ENCODE assay signal across 9 mouse cellular contexts in genomic region chr2:180045283-180045682, GRCm38 (mm10). TPM values are rescaled to one million over a fixed set of nuclear protein-coding genes. Genes with fewer than 3 reads are reported as not detected.
A peak's percentile ranks its signal among the peaks of the same experiment; 100 is the strongest.
DNase-seq lines count a peak whose midpoint lies in the region; ATAC-seq and TF ChIP-seq lines count a peak whose summit lies in the region.
"Had no signal": no experiment of that assay in that cellular context is flagged by ENCODE, and none has a peak within 500 bp of the region (broad histone marks: within the 10 kb centered on the region; RNA-seq: fewer than 3 reads in every experiment).

No protein-coding gene starts in this region.

- no peak for TF ChIP-seq POLR2A in MEL (IDR thresholded peaks at IDR 0.05; ENCODE audit: control insufficient read depth in 1 of 2, insufficient read depth in 1 of 2, low read depth in 1 of 2, low read length in 2 of 2, poor library complexity in 1 of 2)

- peak; percentile 55 to 73 (median 67) for TF ChIP-seq CTCF in MEL (IDR thresholded peaks at IDR 0.05 in 2 of 3, conservative IDR thresholded peaks at IDR 0.05 in 1 of 3; ENCODE audit: control insufficient read depth in 1 of 3, insufficient read depth in 1 of 3, low read depth in 2 of 3, low read length in 3 of 3, poor library complexity in 1 of 3, severe bottlenecking in 1 of 3)

- no peaks in the 10 kb centered on the region for H3K9me3 ChIP-seq in kidney, embryonic 14.5 days (ENCODE audit: control insufficient read depth, low read length)
- no peaks in the 10 kb centered on the region for H3K9me3 ChIP-seq in MEL (replicated peaks; ENCODE audit: insufficient read depth, low read length)
- no peaks in the 10 kb centered on the region for H3K9me3 ChIP-seq in embryonic facial prominence, embryonic 10.5 days
- H3K9me3 ChIP-seq: liver, embryonic 15.5 days had no signal

- no peak overlapping the region for H3K27ac ChIP-seq in kidney, embryonic 14.5 days (ENCODE audit: low read depth, low read length)
- no peak overlapping the region for H3K27ac ChIP-seq in MEL (ENCODE audit: control insufficient read depth, low read depth, low read length)
- H3K27ac ChIP-seq in embryonic facial prominence, embryonic 10.5 days (replicated peaks), result no peak overlapping the region
- H3K27ac ChIP-seq: liver, embryonic 15.5 days had no signal

- H3K79me2 ChIP-seq in MEL (ENCODE audit: control insufficient read depth, insufficient read depth, low read length, poor library complexity), result peaks cover 35% of the 10 kb centered on the region

- no peak overlapping the region for H3K4me3 ChIP-seq in kidney, embryonic 14.5 days (ENCODE audit: low read length)
- H3K4me3 ChIP-seq in MEL (ENCODE audit: control insufficient read depth in 1 of 2, insufficient read depth in 1 of 2, low read depth in 2 of 2, low read length in 2 of 2), result no peak overlapping the region
- no peak overlapping the region for H3K4me3 ChIP-seq in embryonic facial prominence, embryonic 10.5 days
- H3K4me3 ChIP-seq: liver, embryonic 15.5 days had no signal

- no peaks in the 10 kb centered on the region for H3K27me3 ChIP-seq in kidney, embryonic 14.5 days (ENCODE audit: control insufficient read depth, insufficient read depth, low read length)
- H3K27me3 ChIP-seq in MEL (ENCODE audit: control insufficient read depth in 1 of 2, insufficient read depth in 2 of 2, low read length in 2 of 2), result no peaks in the 10 kb centered on the region
- H3K27me3 ChIP-seq in embryonic facial prominence, embryonic 10.5 days (replicated peaks; ENCODE audit: low read depth, poor library complexity, severe bottlenecking), result 0 out of 2 replicates have a peak, but pooled peaks cover 8% of the 10 kb centered on the region

- no peak overlapping the region for H3K9ac ChIP-seq in kidney, embryonic 14.5 days (ENCODE audit: low read depth, low read length)
- H3K9ac ChIP-seq in MEL (ENCODE audit: control insufficient read depth, low read depth, low read length, poor library complexity, severe bottlenecking), result no peak overlapping the region
- H3K9ac ChIP-seq: liver, embryonic 15.5 days had no signal

- peaks cover 19% of the 10 kb centered on the region for H3K4me1 ChIP-seq in kidney, embryonic 14.5 days (ENCODE audit: control insufficient read depth, insufficient read depth, low read length)
- H3K4me1 ChIP-seq in MEL (ENCODE audit: control insufficient read depth in 1 of 2, insufficient read depth in 2 of 2, low read length in 2 of 2), result peaks cover 4 to 16% of the 10 kb centered on the region in 2 experiments; a peak in 3 of 4 replicates
- H3K4me1 ChIP-seq in embryonic facial prominence, embryonic 10.5 days, result peaks cover 33% of the 10 kb centered on the region

- H3K36me3 ChIP-seq in kidney, embryonic 14.5 days (ENCODE audit: control insufficient read depth, insufficient read depth, low read length), result peaks cover 2% of the 10 kb centered on the region; the same call in 1 of the 2 replicates
- peaks cover 0 to 13% of the 10 kb centered on the region in 2 experiments; a peak in 2 of 4 replicates for H3K36me3 ChIP-seq in MEL (ENCODE audit: control insufficient read depth in 1 of 2, insufficient read depth in 2 of 2, low read length in 2 of 2)
- H3K36me3 ChIP-seq in embryonic facial prominence, embryonic 10.5 days (replicated peaks), result peaks cover 30% of the 10 kb centered on the region
- H3K36me3 ChIP-seq: liver, embryonic 15.5 days had no signal

- ATAC-seq in kidney, embryonic 14.5 days (ENCODE audit: low FRiP score, low TSS enrichment), result no peak

- peak; percentile 23 to 38 for DNase-seq in kidney, adult 8-10 months
- peak; percentile 66 to 70 for DNase-seq in B cell, adult 2 months
- DNase-seq in MEL (ENCODE audit: low read depth, low spot score), result peak; percentile 73
- peak; percentile 48 for DNase-seq in embryonic facial prominence, embryonic 10.5 days (ENCODE audit: low spot score)
- peak; percentile 73 for DNase-seq in lung, postnatal 25 days (ENCODE audit: low spot score)
- no peak for DNase-seq in right cerebral cortex, adult 2 months (ENCODE audit: low spot score in 2 of 2)
- no peak for DNase-seq in yolk sac, embryonic 10.5 days (ENCODE audit: low spot score)

- TF ChIP-seq RAD21 in MEL (IDR thresholded peaks at IDR 0.05; ENCODE audit: low read depth, low read length), result peak; percentile 36

- H3K4me2 ChIP-seq in kidney, embryonic 14.5 days (replicated peaks; ENCODE audit: low read depth, low read length), result no peak overlapping the region
- H3K4me2 ChIP-seq: liver, embryonic 15.5 days had no signal

- no peak for TF ChIP-seq EP300 in MEL (IDR thresholded peaks at IDR 0.05; ENCODE audit: low read depth in 1 of 2, low read length in 2 of 2)

- WGBS in kidney, embryonic 14.5 days, result 36% methylated on average over 4 of the region's 4 CpGs
- WGBS in embryonic facial prominence, embryonic 10.5 days, result 58% methylated on average over 4 of the region's 4 CpGs

TF ChIP-seq in MEL, 35 proteins besides CTCF, POLR2A, EP300 and RAD21:
- no peak for TF ChIP-seq USF2 (IDR thresholded peaks at IDR 0.05; ENCODE audit: borderline replicate concordance in 1 of 2, insufficient read depth in 1 of 2, low read depth in 1 of 2, low read length in 2 of 2)
- TF ChIP-seq SMC3 (IDR thresholded peaks at IDR 0.05; ENCODE audit: low read depth, low read length), result peak; percentile 82
- no peak for TF ChIP-seq MAFK (IDR thresholded peaks at IDR 0.05; ENCODE audit: borderline replicate concordance, low read depth, low read length)
- TF ChIP-seq MAZ (IDR thresholded peaks at IDR 0.05; ENCODE audit: low read depth, low read length), result no peak
- peak; percentile 34; the same call in 1 of the 2 replicates for TF ChIP-seq SIN3A (IDR thresholded peaks at IDR 0.05; ENCODE audit: low read length)
- no peak for TF ChIP-seq UBTF (IDR thresholded peaks at IDR 0.05; ENCODE audit: borderline replicate concordance, insufficient read depth, low read depth, low read length)

RNA-seq across cellular contexts. Expression of gene Ss18l1, which starts 3.0 kb away (rescaled TPM):
- 3.5 and 6.9 TPM in 2 replicates for polyA plus RNA-seq in kidney, embryonic 14.5 days (2014; fragmentation: Nextera tagmentation; extraction: Ambion mirVana)
- 2.8 and 3.1 TPM in 2 replicates for total RNA-seq in MEL (2012; rRNA removed)
- polyA plus RNA-seq in MEL (2012; ENCODE audit: insufficient read depth in 1 of 2, insufficient read length in 2 of 2, low read depth in 1 of 2, low replicate concordance in 2 of 2, missing spikeins in 1 of 2), result 1 to 10 TPM in 1 of 2 experiments, not detected in 1; 4.3 TPM
- 8.3 and 8.6 TPM in 2 replicates for polyA plus RNA-seq in embryonic facial prominence, embryonic 10.5 days (2016; fragmentation: Nextera tagmentation; extraction: Ambion mirVana)

RNA-seq across cellular contexts. Expression of gene Psma7, which starts 3.0 kb away (rescaled TPM):
- polyA plus RNA-seq in kidney, embryonic 14.5 days (2014; fragmentation: Nextera tagmentation; extraction: Ambion mirVana), result 713 and 771 TPM in 2 replicates
- total RNA-seq in MEL (2012; rRNA removed), result 515 and 606 TPM in 2 replicates
- 100 to 1,000 TPM; 394 to 458 TPM for polyA plus RNA-seq in MEL (2012; ENCODE audit: insufficient read depth in 1 of 2, insufficient read length in 2 of 2, low read depth in 1 of 2, low replicate concordance in 2 of 2, missing spikeins in 1 of 2)
- 909 and 921 TPM in 2 replicates for polyA plus RNA-seq in embryonic facial prominence, embryonic 10.5 days (2016; fragmentation: Nextera tagmentation; extraction: Ambion mirVana)

RNA-seq across cellular contexts. Expression of gene Lsm14b, which starts 20.5 kb away (rescaled TPM):
- 8.6 and 18.3 TPM in 2 replicates for polyA plus RNA-seq in kidney, embryonic 14.5 days (2014; fragmentation: Nextera tagmentation; extraction: Ambion mirVana)
- total RNA-seq in MEL (2012; rRNA removed), result 33.9 and 34.2 TPM in 2 replicates
- polyA plus RNA-seq in MEL (2012; ENCODE audit: insufficient read depth in 1 of 2, insufficient read length in 2 of 2, low read depth in 1 of 2, low replicate concordance in 2 of 2, missing spikeins in 1 of 2), result 10 to 100 TPM in 1 of 2 experiments, not detected in 1; 44.4 TPM
- 8.6 and 9.9 TPM in 2 replicates for polyA plus RNA-seq in embryonic facial prominence, embryonic 10.5 days (2016; fragmentation: Nextera tagmentation; extraction: Ambion mirVana)

RNA-seq across cellular contexts. Expression of gene Mtg2, which starts 25.1 kb away (rescaled TPM):
- 24.6 and 28.6 TPM in 2 replicates for polyA plus RNA-seq in kidney, embryonic 14.5 days (2014; fragmentation: Nextera tagmentation; extraction: Ambion mirVana)
- total RNA-seq in MEL (2012; rRNA removed), result 35.2 and 41.2 TPM in 2 replicates
- 10 to 100 TPM in 1 of 2 experiments, not detected in 1; 30.9 TPM for polyA plus RNA-seq in MEL (2012; ENCODE audit: insufficient read depth in 1 of 2, insufficient read length in 2 of 2, low read depth in 1 of 2, low replicate concordance in 2 of 2, missing spikeins in 1 of 2)
- polyA plus RNA-seq in embryonic facial prominence, embryonic 10.5 days (2016; fragmentation: Nextera tagmentation; extraction: Ambion mirVana), result 31.3 and 33.0 TPM in 2 replicates

RNA-seq across cellular contexts. Expression of gene Hrh3, which starts 59.0 kb away (rescaled TPM):
- polyA plus RNA-seq in kidney, embryonic 14.5 days (2014; fragmentation: Nextera tagmentation; extraction: Ambion mirVana), result not detected in 2 replicates
- total RNA-seq in MEL (2012; rRNA removed), result not detected in 2 replicates
- not detected for polyA plus RNA-seq in MEL (2012; ENCODE audit: insufficient read depth in 1 of 2, insufficient read length in 2 of 2, low read depth in 1 of 2, low replicate concordance in 2 of 2, missing spikeins in 1 of 2)
- 0.49 and 0.67 TPM in 2 replicates for polyA plus RNA-seq in embryonic facial prominence, embryonic 10.5 days (2016; fragmentation: Nextera tagmentation; extraction: Ambion mirVana)
- polyA plus RNA-seq: liver, embryonic 15.5 days had no signal

Comparison
In these comparisons a context has a peak if more than half of its experiments do, and no peak if none do; other contexts are left out.
1. DNase-seq: peak in kidney, adult 8-10 months (2 of 2), B cell, adult 2 months (2 of 2), MEL (single experiment), embryonic facial prominence, embryonic 10.5 days (single experiment) and lung, postnatal 25 days (single experiment); none in right cerebral cortex, adult 2 months (0 of 2) and yolk sac, embryonic 10.5 days (single experiment).